Mouse (Mus musculus): ENCODE measurements around the gene Dmrta2.

Gene Dmrta2

DNA sequence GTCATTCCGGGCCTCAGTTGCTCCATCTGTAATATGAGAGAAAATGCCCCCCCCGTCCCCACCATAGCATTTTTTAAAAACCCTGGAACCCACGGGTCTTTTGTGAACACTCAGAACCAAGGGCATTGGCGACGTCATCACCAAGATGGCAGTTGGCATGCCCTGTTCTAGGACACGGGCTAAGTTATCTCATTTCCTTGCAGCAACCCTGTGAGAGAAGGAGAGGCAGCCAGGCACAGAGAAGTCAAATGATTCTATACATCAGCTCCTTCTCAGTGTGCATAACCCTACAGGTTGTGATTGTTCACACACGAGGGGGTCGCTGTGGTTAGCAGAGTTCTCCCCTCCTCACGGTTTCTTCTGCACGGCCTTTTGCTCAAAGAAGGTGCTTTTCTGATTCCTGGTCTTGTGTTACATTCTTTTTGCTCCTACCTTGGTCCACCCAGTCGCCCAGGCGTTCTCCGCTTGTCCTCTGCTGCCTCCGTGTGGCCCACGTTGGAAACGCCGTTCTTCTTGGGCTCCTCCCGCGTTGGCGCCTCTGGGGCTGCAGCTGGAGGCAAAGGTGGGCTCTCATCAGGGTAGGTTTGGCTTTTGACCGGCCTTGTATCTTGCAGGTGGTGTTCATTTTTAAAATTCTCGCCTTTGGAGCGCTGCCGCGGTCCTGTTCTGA is 44.2 kb downstream of the Dmrta2 start:
- DNase-seq (ENCODE audit: low read depth, low spot score) = peak; percentile 89

DNA sequence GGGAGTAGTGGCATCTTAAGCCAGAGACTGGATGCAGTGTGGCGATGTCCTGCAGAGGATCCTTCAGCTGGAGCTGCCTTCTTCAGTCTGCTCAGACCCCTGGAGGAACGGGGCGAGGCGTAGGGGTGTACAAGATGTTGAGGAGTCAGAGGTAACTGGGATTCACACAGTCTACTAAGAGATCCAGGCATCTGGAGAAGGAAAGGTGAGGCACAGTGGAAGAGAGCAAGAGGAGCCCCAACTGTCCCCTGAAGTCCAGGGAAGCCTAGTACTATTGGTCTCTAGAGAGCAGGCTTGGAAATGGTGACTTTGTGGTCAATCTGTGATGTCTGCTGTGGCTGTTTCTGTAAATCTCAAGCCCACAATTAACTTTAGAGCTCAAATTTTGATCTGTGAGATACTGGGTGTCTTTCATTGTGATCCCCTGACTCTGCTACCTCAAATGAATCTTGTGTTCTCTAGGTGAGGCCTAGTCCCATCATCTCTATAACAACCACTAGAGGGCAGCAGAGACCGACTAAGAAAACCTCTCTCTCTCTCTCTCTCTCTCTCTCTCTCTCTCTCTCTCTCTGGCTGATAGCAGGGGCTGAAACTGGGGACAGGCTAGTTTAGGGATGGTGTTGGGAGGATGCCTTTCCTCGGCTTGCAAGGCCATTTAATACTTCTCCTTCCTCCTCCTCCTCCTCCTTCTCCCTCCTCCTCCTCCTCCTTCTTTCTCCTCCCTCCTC is 50.8 kb downstream of the Dmrta2 start:
- peak; percentile 61 for DNase-seq (ENCODE audit: low read depth, low spot score)

DNA sequence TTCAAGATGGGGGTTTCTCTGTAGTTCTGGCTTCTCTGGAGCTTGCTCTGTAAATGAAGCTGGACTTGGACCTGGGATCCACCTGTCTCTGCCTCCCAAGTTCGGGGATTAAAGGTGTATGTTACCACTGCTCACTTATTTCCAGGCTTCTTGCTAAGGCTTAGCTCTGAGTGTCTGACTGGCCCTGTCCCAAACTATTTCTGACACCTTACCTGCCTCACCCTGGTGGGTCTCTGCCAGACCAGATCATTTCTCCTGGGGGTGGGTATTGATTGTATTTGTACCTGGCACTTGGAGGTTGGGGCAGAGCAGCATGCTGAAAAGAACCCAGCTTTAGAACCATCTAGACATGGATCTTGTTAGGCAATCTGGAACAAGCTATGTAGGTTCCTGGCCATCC is 51.6 kb downstream of the Dmrta2 start:
- no peak for DNase-seq (ENCODE audit: low read depth, low spot score)
